Mouse (Mus musculus) cerebellum, postnatal 25 days (tissue): ENCODE measurements around the gene Nxpe2.

Source experiments
- DNase-seq, 2 experiments: peaks; one replicate each; pipeline ENCODE4 v3.0.0; 2021; ENCODE audit warnings: mixed read lengths in 2 of 2

Gene Nxpe2

GRCm38 (mm10) chr9:48294754-48295153 is 58.5 kb downstream of the Nxpe2 start:
- DNase-seq: no peak

- no peak for DNase-seq
These were observed 63.0 kb downstream of the Nxpe2 start for GRCm38 (mm10) chr9:48290281-48290680.

GRCm38 (mm10) chr9:48284221-48284620 is 69.0 kb downstream of the Nxpe2 start:
- no peak for DNase-seq

- peak; percentile 4 to 15 for DNase-seq
These were observed 76.4 kb downstream of the Nxpe2 start for GRCm38 (mm10) chr9:48276831-48277230.
